ENCODE assay signal across 12 mouse cellular contexts in the genomic region with DNA sequence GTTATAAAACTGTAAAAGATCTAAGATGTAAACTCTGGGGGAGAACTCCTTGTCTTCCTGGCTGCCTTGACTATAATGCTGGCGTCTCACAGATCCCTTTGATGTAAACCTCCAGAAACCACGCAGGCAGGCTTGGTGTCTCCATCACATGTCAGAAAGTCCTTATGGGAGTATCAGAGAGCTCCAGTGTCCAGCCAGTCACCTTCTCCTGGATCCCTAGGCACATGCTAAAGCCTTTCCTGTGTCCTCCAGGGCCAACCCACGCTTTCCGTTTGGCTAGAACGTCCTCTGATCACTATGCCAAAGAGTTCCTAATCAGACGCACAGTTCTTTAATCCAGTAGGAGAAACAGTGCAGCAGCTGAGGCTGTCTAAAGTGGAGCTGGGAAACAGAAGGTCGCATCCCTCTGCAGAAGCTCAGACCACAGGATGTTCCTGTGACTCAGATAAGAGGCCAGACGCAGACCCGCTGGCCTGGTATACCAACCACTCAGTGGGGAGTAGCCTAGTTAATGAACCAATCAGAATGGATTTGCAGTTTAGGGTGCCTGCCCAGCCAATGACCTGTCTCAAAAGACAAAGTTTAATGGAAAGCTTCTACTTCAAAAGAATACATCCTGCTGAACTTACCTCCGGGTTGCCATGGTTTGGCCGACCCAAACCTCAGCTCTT.
A peak's percentile ranks its signal among the peaks of the same experiment; 100 is the strongest.
DNase-seq lines count a peak whose midpoint lies in the region; ATAC-seq lines count a peak whose summit lies in the region.
"Had no signal": no experiment of that assay in that cellular context is flagged by ENCODE, and none has a peak within 500 bp of the region (broad histone marks: within the 10 kb centered on the region; RNA-seq: fewer than 3 reads in every experiment).

No protein-coding gene starts in this region.

- 0 out of 2 replicates have a peak, but pooled peaks have one; percentile 26 for ATAC-seq in cerebellum, adult (ENCODE audit: insufficient number of reproducible peaks, low FRiP score, low TSS enrichment)
- ATAC-seq: intestine, postnatal 0 days; midbrain, embryonic 15.5 days had no signal

- no peak for DNase-seq in cerebellum, postnatal 4 days (ENCODE audit: low spot score in 2 of 2)
- peak; percentile 16 to 17 for DNase-seq in right cerebral cortex, postnatal 10 days (ENCODE audit: low spot score in 2 of 2)
- DNase-seq in right cerebral cortex, postnatal 25 days: no peak
- peak; percentile 19 to 31 for DNase-seq in cerebellum, postnatal 25 days
- no peak for DNase-seq in embryo, embryonic 10 days (ENCODE audit: low spot score)
- no peak for DNase-seq in MN1 (ENCODE audit: low spot score)
- DNase-seq: lung, postnatal 36 days; retina, postnatal 1 day; thymus, postnatal 36 days had no signal

Comparison
In these comparisons a context has a peak if more than half of its experiments do, and no peak if none do; other contexts are left out.
1. DNase-seq: peak in right cerebral cortex, postnatal 10 days (2 of 2) and cerebellum, postnatal 25 days (2 of 2); none in cerebellum, postnatal 4 days (0 of 2), right cerebral cortex, postnatal 25 days (single experiment), embryo, embryonic 10 days (single experiment) and MN1 (single experiment).